Mouse (Mus musculus) activated CD4-positive, CD25-positive, alpha-beta regulatory T cell, adult 4 months (primary cell): Measurements from ENCODE around the gene Peli3. TPM values are rescaled to one million over a fixed set of nuclear protein-coding genes. Genes with fewer than 3 reads are reported as not detected.

Experiments used
- ATAC-seq: one replicate; pipeline ENCODE4 v1.8.0; 2017
- polyA plus RNA-seq, 2 experiments: library from polyadenylated mRNA; unstranded; fragments of 100-300 nt; shearing (Covaris generic); gene quantifications; one replicate each; pipeline ENCODE4 v1.2.1; 2017

The Peli3 gene
- polyA plus RNA-seq, 2 experiments from 2014 or later: 0.25 TPM; not detected in 1

GRCm38 (mm10) chr19:4909376-4909775 lies 33.6 kb downstream of the Peli3 start:
- no peak for ATAC-seq

GRCm38 (mm10) chr19:4908107-4908506 lies 34.8 kb downstream of the Peli3 start:
- ATAC-seq: no peak

- peak; percentile 69 for ATAC-seq
Observed at GRCm38 (mm10) chr19:4905979-4906794, 36.7 kb downstream of the Peli3 start, which contains the start of gene Bbs1. TSS of gene Bbs1 (minus strand) at chr19:4906628.

GRCm38 (mm10) chr19:4899888-4900287 lies 43.0 kb downstream of the Peli3 start:
- ATAC-seq: no peak

GRCm38 (mm10) chr19:4898972-4899371 lies 44.0 kb downstream of the Peli3 start:
- no peak for ATAC-seq

- no peak for ATAC-seq
Observed at GRCm38 (mm10) chr19:4896780-4897520, 46.0 kb downstream of the Peli3 start.

- ATAC-seq: no peak
Observed at GRCm38 (mm10) chr19:4891798-4892197, 51.1 kb downstream of the Peli3 start.

- ATAC-seq: no peak
Observed at GRCm38 (mm10) chr19:4889791-4890190, 53.1 kb downstream of the Peli3 start.

GRCm38 (mm10) chr19:4883961-4884360 lies 59.0 kb downstream of the Peli3 start:
- no peak for ATAC-seq

Other genes with a start within 250 kb of the Peli3 start
- gene Gm960, start 244.5 kb downstream of the Peli3 start, polyA plus RNA-seq: not detected
- gene Sptbn2, start 232.0 kb downstream of the Peli3 start, polyA plus RNA-seq: under 1 TPM; 0.11 to 0.17 TPM
- 100 to 1,000 TPM in 1 of 2 experiments, 10 to 100 TPM in 1; 87.2 to 107 TPM for gene Rbm4b, start 186.6 kb downstream of the Peli3 start, polyA plus RNA-seq
- 10 to 100 TPM; 25.8 to 50.9 TPM for gene Rbm4, start 149.2 kb downstream of the Peli3 start, polyA plus RNA-seq
- gene Gm21992, start 131.5 kb downstream of the Peli3 start, polyA plus RNA-seq: 10 to 100 TPM; 36.1 to 36.5 TPM
- 10 to 100 TPM; 18.3 to 54.9 TPM for gene Rbm14, start 131.5 kb downstream of the Peli3 start, polyA plus RNA-seq
- gene Ccs, start 103.8 kb downstream of the Peli3 start, polyA plus RNA-seq: 100 to 1,000 TPM in 1 of 2 experiments, 10 to 100 TPM in 1; 94.7 to 162 TPM
- not detected for gene Ccdc87, start 103.8 kb downstream of the Peli3 start, polyA plus RNA-seq
- under 1 TPM; 0.66 to 0.67 TPM for gene Ctsf, start 88.0 kb downstream of the Peli3 start, polyA plus RNA-seq
- gene Actn3, start 65.2 kb downstream of the Peli3 start, polyA plus RNA-seq: not detected
- 1 to 10 TPM; 6.3 to 6.7 TPM for gene Zdhhc24, start 64.5 kb downstream of the Peli3 start, polyA plus RNA-seq
- 1 to 10 TPM in 1 of 2 experiments, not detected in 1; 1.4 TPM for gene Bbs1, start 36.5 kb downstream of the Peli3 start, polyA plus RNA-seq
- 10 to 100 TPM; 38.4 to 59.4 TPM for gene Dpp3, start 14.8 kb downstream of the Peli3 start, polyA plus RNA-seq
- gene Mrpl11, start 19.0 kb upstream of the Peli3 start, polyA plus RNA-seq: 10 to 100 TPM; 79.9 to 91.1 TPM
- gene Npas4, start 47.2 kb upstream of the Peli3 start, polyA plus RNA-seq: under 1 TPM; 0.32 to 0.83 TPM
- 1 to 10 TPM in 1 of 2 experiments, under 1 TPM in 1; 0.46 to 2.1 TPM for gene Slc29a2, start 80.7 kb upstream of the Peli3 start, polyA plus RNA-seq
- 10 to 100 TPM; 10.5 to 13.4 TPM for gene B4gat1, start 95.7 kb upstream of the Peli3 start, polyA plus RNA-seq
- under 1 TPM; 0.40 to 0.68 TPM for gene AC124502.3, start 95.8 kb upstream of the Peli3 start, polyA plus RNA-seq
- gene Brms1, start 98.2 kb upstream of the Peli3 start, polyA plus RNA-seq: 100 to 1,000 TPM in 1 of 2 experiments, 10 to 100 TPM in 1; 91.4 to 102 TPM
- under 1 TPM in 1 of 2 experiments, not detected in 1; 0.13 TPM for gene Rin1, start 107.4 kb upstream of the Peli3 start, polyA plus RNA-seq
- gene Cd248, start 125.0 kb upstream of the Peli3 start, polyA plus RNA-seq: not detected
- not detected for gene Tmem151a, start 142.4 kb upstream of the Peli3 start, polyA plus RNA-seq
- 10 to 100 TPM; 49.2 to 51.1 TPM for gene Yif1a, start 145.4 kb upstream of the Peli3 start, polyA plus RNA-seq
- not detected for gene Cnih2, start 155.4 kb upstream of the Peli3 start, polyA plus RNA-seq
- gene Rab1b, start 163.9 kb upstream of the Peli3 start, polyA plus RNA-seq: 100 to 1,000 TPM; 118 to 143 TPM
- gene Klc2, start 175.4 kb upstream of the Peli3 start, polyA plus RNA-seq: 1 to 10 TPM; 4.6 to 6.7 TPM